Mouse (Mus musculus): ENCODE data around the gene Iqgap2.

Iqgap2 gene

DNA sequence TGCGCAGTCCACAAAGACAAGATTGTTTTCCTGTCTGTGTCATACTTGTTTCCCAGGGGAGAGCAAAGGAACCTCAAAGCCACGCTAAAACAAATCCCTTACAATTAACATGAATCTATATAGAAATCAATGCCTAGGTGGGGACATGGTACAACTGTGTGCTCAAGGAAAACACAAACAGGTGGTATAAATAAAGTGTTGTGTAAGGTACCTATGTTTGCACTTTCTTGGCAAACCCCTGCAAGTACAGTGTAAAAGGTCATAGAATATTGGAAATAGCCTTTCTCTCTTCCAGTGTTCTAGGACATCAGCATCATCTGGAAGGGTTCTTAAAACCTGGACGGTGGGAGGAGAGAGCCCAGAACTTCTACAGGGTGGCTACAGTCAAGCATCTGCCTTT lies 7.3 kb downstream of the Iqgap2 start:
- no peak for DNase-seq (ENCODE audit: low read depth, low spot score)

DNA sequence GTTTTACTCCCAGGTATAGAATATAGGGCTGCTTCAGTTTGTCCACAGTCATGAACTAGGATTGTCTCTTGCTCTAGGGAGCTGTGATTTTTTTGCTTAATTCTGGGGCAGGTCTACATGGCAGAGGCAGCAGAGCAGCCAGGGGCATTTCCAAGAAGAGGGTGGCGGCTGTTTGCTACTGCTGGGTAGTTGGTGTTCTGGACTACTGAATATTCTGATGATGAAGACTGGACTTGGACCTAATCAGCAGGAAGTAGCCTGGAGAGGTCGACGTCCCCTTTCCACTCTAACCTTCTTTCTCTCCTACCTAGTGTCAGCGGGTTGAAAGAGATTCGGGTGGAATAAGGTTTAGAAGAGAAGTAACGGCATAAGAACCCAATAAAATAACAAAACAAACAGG lies 9.7 kb downstream of the Iqgap2 start:
- no peak for DNase-seq (ENCODE audit: low read depth, low spot score)

DNA sequence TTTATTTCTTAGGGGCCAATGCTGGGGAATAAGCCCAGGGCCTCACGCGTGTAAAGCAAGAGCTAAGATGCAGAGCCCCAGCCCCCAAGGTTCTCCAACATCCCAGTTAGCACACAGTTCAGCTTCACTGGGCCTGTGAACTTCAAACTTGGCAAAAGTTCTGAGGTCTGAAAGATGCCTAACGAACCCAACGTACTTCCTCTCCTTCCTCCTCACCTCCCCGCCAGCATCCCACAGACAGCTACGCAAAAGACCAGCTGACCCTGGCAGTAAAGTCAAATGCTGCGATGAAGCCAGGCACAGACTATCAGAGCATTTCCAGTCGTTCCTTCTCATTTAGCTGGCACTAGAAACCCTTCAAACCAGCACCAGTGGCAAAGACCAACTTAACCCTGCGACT lies 10.3 kb downstream of the Iqgap2 start:
- DNase-seq (ENCODE audit: low read depth, low spot score), result no peak

DNA sequence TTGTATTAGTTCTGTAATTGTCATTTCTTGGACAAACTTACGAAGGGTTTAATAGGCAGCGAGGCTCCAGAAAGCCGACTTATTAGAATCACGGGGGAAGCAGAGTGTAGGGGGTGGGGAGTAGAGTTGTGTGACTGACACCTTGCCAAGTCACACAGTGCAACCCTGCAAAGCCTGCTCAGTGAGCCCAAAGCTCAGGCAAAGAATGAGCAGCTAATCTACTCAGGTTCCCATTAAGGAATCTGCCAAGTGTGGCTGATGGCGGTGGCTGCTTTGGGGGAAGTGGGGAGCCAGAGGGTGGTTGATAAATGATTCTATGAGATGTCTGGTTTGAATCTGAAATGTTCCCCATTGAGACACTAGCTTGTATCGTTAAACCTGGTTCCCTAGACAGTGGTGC lies 11.1 kb downstream of the Iqgap2 start:
- DNase-seq (ENCODE audit: low read depth, low spot score), result no peak

DNA sequence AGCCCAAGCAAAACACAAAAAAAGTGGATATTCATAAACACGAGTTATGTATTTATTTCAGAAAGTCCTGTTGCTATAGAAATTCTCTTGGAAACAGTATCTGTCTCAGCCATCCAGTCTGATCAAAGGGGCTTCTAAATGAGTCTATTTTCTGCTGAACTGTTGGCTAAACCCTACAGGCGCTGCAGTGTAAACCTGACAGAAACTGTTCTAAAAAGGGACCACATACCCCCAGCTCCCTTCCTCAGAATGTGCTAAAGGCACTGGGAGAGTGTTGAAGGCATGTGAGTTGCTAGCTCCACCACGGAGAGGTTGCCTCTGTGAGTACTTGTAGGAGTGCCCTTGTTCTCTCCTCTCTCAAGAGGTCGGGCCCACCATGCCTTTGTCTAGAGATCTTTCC lies 19.7 kb downstream of the Iqgap2 start:
- DNase-seq (ENCODE audit: low read depth, low spot score), result no peak

DNA sequence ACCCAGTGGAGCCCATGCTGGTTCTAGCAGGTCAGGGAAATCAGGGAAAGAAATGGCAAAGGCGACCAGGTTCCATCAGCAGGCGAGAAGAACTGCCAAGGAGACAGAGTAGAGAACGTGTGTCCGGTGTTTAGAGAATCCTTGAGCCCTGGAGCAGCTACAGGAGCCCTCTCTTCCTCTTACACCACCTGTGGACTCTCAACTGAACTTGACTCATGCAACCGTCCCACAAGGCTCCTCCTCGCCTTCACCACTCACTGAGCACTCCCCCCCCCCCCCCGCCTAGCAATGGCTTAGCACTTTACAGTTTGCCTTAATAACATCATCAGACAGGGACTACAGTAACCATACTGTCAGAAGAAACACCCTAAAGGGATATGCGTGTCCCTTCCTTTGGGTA lies 21.1 kb downstream of the Iqgap2 start:
- DNase-seq (ENCODE audit: low read depth, low spot score), result no peak

DNA sequence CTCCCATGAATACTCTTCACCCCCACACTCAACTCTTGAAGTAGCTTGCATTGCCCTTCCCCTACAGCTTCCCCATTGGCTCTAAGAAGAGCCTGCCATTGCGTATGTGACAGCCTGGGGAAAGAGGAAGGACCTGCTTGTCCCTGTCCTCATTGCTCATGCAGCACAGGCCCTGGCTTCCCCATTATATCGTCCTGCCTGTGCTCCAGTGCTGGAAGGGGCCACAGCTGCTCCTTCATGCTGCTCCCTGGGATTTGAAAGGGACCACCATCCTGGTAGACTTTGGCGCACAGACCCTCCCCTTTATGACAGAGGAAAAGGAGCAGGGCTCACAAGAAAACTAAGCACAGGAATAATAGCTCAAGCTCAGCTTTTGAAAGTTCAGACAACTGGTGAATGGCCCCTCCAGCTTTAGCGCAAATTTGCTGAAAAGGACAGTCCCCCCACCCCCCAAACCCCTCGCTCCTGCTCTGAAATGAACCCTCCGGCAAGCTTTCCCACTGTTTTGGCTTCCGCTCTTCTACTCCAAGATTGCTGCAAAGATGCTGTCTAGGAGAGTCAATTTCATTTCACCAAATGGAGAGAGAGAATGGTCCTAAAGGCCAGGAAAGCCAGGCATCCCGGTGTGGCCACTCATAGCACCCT lies 22.7 kb downstream of the Iqgap2 start:
- DNase-seq (ENCODE audit: low read depth, low spot score), result no peak

DNA sequence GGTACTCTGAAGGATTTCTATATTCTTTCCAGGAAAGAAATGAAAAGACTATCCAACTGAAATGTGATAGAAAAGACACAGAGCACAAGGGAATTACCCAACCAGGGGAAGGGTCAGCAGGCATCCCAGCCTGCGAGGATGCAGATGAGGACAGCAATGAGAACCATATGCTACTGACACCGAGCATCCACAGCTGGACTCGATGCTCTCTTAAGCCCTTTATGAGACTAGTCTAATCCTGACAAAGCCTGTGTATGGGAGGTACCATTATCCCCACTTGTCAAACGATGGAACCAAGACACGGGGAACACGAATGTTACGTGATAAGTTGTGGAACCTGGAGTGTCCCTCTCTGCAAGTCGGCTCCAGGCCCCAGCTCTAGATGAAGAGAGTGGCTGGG lies 29.5 kb downstream of the Iqgap2 start:
- no peak for DNase-seq (ENCODE audit: low read depth, low spot score)

DNA sequence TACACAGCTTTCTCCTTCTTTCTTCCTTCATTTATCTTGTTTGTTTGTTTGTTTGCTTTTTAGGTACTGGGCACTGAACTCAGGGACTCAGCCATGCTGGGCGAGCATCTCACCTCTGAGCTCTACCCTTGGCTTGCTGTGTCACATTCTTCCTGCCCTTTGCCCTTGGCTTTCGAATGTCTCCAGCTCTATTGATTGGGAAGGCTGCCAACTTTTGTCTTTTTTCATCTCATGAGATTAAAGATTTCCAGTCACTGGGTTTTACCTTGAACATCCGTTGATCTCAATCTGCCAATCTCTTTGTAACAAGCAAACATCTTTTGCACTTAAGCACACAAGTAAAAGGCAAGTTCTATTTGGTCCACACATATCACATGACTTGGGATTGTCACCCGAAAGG lies 32.5 kb downstream of the Iqgap2 start:
- DNase-seq (ENCODE audit: low read depth, low spot score), result no peak

DNA sequence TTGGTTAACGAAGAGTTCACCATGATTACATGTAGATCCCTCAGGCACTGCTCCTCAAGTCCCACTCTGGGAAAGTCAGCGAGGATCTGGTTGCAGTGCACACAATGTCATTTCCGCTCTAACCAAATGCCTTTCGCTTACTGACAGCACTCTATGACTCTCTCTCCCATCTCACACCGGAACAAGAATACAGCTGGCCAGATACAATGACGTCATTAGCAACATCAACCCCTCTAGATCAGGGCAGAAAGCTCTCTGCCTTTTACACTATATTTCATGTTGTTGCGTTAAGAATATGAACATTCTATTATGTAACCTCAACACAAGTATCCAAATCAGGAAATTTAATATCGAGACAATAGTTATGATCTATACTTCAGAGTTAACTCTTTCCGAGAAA lies 32.9 kb downstream of the Iqgap2 start:
- no peak for DNase-seq (ENCODE audit: low read depth, low spot score)

DNA sequence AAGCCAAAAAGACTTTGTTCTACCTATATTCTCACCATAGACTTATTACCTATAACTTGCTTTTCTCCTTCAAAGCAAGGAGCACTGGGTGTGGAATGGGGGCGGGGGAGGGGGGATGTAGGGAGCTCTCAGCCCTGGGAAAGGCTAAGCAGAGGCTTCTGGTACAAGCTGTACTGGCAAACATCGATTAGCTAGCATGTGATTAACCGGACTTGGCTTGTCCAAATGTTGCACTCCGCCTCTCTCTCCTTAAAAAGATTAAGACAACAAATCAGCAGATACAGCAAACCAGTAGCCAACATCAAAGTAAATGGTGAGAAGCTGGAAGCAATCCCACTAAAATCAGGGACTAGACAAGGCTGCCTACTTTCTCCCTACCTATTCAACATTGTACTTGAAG lies 36.2 kb downstream of the Iqgap2 start:
- no peak for DNase-seq (ENCODE audit: low read depth, low spot score)

DNA sequence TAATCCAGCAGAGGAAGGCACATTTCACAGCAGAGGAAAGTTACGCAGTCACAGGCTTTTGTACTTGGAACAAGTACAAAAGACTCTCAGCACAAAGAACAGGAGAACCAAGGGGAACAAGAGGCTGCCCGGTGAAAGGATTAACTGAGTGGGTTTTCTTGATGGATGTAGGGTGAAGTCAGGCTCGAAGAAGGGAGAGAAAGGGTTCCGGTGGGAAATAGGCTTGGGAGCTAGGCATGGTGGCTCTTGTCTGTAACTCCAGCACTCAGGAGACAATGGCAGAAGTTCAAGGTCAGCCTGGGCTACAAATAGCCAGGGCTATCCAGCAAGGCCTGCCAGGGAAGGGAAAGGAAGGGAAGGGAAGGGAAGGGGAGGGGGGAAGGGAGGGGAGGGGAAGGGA lies 40.1 kb downstream of the Iqgap2 start:
- no peak for DNase-seq (ENCODE audit: low read depth, low spot score)

DNA sequence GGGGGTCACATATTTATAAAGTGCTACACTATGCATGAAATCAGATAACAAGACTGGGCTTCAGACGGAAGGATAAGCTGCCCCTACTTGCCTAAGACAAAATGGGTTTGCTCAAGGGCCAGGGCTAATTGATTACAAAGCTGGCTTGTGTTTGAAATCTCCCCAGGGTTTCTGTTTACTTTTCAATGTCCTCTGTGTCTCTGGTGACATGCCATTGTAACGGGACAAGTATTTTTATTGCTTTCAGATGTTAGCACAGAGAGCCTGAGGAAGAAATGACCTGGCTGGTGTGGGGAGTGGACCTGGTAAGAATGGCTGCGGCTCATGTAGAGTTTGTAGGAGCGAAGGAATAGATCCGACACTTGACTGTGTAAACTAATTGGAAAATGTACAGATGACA lies 41.3 kb downstream of the Iqgap2 start:
- no peak for DNase-seq (ENCODE audit: low read depth, low spot score)

DNA sequence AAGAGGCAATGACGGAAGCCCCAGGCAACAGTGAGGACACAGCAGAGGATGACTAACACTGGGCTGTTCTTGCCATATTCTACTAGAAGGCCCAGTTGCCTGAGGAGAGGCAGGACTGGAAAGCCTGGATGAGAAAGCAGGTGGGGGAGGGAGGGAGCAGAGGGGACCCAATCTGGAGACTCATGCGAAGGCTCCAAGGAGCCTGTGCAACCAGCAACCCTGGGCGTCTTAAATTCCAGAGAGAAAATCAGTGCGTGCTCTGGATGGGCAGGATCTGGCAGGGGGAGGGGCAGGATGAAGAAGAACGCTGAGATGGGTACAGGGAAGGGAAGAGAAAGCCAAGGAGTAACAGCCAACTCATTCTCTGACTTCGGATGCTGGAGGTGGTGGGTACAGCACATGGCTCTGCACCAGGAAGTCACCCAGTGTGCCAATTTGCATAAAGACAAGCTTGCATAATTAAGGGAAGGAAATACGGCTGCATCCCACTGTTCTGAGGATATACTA lies 42.2 kb downstream of the Iqgap2 start:
- no peak for DNase-seq (ENCODE audit: low read depth, low spot score)

DNA sequence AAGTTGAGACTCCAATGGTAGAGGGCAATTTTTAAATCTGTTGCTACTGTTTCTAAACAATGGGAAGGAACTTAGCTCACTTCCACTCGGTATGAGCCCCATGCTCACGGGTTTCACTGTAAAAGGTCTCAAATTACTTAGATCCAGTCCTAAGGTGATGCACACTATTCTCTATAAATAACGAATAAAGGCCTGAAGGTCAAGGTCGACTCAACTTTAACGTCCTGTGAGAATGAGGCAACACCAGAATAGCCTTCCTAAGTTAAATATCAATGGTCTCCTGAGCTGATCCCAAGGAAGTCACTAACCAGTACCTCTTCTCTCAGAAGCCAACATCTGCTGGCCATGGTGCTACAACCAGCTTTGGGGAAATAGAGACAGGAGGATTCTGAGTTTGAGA lies 45.4 kb downstream of the Iqgap2 start:
- DNase-seq (ENCODE audit: low read depth, low spot score), result no peak

DNA sequence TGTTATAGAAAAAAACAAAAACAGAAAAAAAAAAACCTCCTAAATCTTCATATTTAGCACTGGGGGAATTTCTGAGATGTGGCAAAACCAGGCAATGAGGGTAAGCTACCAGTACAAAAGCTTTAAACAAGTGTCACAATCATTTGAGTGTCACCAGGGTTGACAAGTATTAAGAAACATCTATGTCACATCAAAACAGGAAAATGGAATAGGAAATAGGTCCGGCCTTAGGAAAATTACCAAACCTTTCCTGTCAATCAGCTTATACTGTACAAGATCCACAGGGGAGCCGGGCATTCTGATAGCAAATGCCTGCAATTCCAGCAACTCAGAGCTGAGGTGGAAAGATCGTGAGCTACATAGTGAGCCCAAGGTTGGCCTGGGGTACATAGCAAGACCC lies 46.8 kb downstream of the Iqgap2 start:
- DNase-seq (ENCODE audit: low read depth, low spot score), result no peak

DNA sequence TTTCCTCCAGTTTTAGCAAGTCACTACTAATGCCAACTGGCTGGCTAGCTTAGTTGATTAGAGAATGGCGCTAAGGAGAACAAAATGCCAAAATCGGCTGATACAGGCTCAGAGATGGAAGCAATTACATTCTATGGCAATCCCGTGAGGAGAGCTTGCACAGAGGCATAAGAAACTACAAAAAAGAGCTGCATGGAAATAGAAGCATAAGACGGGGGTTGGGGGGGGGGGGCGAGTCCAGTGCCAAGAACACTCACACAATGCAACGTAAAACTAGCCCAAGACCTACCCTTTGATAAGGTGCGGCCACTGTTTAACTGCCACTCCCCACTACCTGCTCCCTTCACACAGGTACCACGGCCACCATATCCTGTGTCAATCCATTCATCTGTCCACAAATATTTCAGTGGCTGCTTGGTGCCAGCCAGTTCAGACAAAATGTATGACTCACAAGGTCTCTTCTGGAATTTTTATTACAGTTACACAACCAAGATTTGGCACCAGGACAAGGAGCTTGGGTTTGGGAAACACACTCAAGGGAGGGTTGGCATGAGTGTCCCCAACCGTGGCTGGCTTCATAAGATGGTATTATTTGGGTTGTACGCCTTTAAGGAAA lies 48.2 kb downstream of the Iqgap2 start:
- DNase-seq (ENCODE audit: low read depth, low spot score), result no peak

DNA sequence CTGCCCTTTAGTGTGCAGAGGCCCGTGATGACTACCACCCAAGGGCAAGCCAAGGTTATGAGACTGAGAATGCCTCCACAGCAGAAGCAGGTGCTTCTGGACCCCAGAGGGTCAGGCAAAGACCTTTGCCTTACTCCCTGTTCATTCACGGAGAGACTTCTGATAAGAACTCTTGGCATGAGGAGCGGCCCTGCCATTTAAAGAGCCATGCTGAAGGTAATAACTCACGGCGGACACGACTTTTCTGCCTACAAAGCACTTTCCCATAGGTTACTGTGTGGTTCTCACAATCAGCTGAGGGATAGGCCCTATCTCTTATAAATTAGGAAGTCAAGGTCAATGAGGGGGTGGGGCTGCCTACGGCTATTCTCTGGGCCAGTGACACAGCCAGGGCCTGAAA lies 48.9 kb downstream of the Iqgap2 start:
- no peak for DNase-seq (ENCODE audit: low read depth, low spot score)

DNA sequence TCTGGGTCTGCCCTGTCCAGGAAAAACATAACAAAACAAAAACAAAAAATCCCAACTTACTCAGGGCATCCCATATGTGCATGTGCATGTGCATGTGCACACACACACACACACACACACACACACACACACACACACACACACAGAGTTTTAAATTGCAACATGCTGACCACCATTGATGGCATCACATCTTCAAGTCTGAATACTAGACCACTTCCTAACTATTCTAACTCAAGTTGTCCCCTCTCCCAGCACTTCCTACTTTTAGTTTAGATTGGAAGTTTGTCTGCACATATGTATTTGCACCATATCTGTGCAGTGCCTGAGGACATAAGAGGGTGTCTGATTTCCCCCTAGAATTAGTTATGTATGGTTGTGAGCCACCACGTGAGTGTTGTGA lies 49.8 kb downstream of the Iqgap2 start:
- DNase-seq (ENCODE audit: low read depth, low spot score), result no peak

DNA sequence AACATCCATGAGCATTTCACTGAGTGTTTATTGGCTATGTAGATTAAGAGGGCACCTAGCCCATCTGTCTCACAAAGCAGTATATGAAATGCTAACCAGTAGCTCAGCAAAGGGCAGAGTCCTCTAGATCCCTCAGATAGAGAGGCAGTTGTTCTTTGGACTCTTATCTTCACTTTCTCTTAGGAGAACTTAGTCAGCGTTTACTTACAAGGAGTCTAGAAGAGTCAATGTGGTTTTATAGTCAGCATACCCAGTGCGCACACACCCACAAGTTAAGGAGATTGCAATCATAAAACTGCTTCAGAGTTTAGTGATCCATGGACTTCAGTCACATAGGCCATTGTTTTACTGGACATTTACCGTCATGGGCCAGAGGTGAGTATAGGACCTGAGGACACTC lies 54.8 kb downstream of the Iqgap2 start:
- DNase-seq (ENCODE audit: low read depth, low spot score), result no peak

DNA sequence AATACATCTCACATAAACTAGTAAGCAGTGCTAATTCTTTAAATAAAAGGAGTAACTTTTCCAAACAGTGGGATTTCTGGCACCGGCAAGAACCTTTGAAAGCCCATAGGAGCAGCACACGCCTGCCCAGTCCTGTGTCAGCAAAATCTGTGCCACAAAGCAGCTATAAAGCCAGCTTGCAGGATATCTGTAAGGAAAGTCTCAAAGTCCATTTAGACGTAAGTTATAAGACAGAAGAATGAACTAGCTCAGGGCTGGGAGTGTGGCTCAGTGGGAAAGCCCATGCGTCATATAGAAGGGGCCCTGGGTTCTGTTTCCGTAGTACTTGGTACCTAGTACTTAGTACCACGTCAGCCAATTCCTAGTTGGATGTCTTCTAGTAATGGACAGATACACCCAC lies 58.2 kb downstream of the Iqgap2 start:
- no peak for DNase-seq (ENCODE audit: low read depth, low spot score)

DNA sequence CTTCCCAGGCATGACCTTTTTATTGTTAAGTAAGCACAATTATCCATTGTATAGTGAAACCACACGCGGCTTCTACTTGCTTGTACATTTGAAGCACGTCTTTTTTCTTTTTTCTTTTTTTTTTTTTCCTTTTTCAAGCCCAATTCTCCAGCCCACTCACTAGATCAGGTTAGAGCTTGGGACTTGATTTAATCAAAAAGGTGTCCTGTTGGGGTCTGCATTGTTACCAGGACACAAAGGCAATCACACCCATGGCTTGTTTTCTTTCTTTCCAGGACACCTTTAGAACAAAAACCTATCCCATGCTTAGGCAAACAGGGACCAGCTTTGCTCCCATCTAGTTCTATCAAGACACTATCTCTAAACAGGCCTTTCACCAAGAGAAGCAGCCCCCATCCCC lies 59.0 kb downstream of the Iqgap2 start:
- DNase-seq (ENCODE audit: low read depth, low spot score), result no peak

DNA sequence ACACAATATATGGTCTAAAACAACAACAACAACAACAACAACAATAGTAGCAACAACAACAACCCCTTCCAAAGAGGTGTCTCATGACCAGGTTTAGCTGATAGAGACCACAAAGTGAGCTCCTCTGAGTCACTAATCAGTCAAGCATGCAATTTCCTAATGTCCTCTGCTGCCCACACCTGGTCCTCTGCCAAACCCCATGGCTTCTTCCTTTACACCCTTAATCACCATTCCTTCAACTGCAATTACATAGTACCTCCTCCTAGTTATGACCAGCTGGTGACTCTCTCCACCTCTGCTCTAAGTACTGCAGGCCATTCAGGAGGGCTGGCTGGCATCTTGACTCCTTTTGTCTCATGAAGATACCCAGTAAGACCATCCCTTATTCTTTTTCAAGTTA lies 60.0 kb downstream of the Iqgap2 start:
- DNase-seq (ENCODE audit: low read depth, low spot score), result no peak
